Mouse (Mus musculus) right cerebral cortex, postnatal 4 days (tissue): Measurements from ENCODE around the gene Neu2.

Experiments used
- DNase-seq: peaks from one replicate; pipeline ENCODE4 v3.0.0-alpha.2; 2022

Gene Neu2

DNA sequence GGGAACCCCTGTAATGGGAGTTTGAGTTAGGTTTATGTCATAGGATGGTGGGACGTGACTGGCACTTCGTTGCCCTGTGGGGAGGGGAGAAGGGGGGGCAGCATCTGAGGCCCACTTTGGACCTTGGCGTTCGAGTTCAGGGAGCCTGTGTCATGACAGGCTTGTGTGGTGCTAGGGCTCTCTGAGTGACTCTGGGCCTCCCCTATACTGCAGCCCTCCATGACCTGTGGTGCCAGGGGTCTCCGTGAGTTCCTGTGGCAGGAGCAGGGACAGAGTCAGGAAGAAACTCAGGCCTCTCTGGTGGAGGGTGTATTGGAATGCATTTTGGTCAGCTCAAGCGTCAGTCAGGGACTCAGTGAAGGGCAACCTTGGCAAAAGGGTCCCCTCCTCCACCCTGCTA, 111.0 kb downstream of the Neu2 start:
- no peak for DNase-seq

DNA sequence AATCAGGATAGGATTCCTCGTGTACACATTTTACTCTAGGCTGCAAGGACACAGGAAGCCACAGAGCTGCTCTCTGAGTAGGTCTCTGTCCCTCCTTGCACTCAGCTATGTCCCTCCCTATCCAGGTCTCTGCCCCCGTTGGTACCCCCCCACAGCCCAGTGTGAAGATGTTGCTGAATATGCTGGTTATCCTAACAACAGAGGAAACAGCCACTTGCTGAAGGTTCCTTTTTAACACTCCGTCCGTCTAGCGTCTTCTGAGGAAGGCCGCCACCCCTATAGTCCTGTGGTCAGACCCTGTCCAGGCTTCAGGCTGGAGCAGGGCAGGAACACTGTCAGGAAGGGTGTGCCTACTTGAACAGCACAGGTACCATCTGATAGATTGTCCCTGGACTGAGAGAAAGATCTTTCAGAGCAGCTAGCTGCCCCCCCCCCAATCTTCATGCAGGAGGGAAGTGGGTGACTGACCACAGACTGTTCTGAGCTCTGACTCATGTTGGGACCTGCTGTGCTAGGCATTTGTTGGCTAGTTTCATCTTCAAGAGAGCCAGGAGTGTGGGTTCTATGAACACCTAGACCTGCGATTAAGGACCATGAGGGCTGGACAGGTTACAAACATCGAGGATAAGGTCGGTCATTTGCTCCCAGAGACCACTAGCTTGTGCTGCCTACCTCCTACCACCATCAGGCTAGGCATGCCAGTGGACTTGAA, 111.6 kb downstream of the Neu2 start:
- DNase-seq = no peak

DNA sequence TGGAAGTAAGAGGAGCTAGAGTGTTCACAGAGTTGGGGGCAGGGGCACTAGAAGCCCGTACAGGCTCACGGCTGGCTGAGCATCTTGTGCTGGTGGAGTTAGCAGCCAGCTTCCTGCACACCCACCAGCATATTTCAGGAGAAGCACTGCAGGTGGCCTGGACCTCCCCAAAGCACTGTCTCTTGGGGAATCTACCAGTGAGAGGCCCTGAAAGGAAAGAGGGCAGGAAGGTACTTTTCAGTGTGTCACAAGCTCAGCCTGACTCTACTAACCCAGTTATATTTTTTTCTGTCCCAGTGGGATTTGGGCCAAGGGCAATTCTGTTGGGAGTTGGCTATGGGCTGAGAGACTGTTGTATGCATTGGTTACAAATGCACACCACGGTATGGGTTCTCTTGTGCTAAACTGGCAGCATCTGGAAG, 112.2 kb downstream of the Neu2 start:
- no peak for DNase-seq

DNA sequence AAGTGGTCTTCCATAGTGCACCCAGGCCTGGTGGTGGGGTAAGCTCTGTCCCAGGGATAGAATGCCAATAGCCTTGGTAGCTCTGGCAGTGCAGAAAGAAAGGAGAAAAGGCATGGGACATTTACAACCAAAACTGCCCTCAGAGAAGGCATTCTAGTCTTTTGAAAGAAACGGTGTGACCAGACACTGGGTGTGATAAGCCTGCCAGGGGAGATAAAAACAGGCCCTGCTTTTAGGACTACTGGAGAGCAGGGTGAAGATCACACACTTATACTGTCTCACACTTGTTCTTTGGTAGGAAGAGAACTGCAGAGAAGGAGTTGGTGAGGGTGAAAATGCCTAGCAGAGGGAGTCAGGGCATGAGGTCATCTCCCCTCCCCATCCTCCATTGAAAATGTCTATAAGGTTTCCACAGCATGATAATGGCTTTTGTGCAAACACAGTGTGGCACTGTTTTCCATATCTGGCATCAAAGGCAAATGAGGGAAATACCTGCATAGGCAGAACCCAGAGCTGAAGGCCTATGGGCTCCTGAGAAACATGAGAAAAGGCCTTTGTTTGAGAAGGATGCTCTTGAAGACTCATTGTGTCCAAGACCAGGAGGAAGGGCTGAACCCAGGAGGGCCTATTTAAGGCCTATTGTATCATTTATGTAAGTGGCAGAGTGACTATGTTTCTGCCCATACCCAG, 114.4 kb downstream of the Neu2 start:
- no peak for DNase-seq

DNA sequence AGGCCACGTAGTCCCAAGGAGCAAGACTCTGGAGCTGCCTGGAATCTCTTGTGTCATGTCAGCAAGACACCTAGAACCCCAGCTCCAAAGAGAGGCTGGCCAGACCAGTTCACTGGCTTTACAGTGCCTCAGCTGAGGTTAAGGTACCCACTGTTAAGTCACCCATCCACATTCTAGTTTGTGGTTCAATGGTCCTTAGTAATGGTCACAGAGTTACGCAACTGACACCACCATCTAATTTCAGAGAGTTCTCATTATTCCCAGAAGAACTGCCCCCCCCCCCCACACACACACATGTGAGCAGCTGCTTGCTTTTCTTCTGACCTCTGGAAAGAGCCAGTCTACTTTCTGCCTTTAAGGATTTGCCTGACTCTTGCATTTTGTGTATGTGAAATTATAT, 115.1 kb downstream of the Neu2 start:
- no peak for DNase-seq

DNA sequence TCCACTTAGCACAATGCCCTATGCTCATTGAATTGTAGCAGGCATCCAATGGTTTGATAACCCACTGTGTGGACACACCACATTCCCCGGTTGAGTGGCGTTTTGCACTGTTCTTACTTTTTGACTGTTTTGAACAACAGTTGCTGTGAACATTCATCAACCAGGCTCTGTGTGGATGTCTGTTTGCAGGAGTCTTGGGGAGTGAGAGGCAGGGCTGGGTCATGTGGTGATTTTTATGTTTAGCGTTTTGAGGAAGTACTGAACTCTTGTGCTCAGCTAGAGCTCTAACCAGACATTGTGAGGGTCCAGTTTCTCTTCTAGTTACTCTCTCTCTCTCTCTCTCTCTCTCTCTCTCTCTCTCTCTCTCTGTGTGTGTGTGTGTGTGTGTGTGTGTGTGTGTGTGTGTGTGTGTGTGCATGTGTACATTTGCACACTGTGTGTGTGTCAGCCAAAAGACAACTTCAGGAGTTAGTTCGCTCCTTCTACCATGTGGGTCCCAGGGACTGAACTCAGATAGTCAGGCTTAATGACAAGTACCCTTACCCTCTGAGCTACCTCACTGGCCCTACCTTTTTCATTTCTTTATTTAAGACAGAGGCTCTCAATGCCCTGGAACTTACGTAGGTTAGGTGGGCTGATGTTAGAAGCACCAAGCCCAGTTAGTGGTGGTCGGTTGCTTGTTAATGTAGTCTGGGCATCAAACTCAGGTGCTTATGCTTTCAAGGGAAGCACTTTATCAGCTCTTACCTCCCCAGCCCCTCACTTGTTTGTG, 115.8 kb downstream of the Neu2 start:
- DNase-seq = no peak

DNA sequence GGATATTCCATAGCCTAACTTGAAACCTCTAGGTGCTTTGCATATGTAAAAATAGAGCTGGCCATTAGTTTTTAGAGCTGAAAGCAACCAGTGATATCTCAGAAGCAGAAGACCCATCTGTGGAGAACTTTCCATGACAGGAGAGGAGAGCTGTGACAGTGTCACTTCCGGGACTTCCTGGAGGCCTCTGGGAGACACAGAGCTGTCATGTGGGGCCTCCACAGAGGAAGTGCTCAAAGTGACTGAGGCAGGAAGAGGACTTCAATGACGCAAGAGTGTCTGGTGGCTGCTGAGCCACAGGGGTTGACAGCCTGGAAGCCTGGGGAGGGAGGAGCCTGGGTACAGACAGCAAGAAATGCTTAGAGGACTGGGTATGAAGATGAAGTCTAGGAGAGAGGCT, 116.7 kb downstream of the Neu2 start:
- no peak for DNase-seq

DNA sequence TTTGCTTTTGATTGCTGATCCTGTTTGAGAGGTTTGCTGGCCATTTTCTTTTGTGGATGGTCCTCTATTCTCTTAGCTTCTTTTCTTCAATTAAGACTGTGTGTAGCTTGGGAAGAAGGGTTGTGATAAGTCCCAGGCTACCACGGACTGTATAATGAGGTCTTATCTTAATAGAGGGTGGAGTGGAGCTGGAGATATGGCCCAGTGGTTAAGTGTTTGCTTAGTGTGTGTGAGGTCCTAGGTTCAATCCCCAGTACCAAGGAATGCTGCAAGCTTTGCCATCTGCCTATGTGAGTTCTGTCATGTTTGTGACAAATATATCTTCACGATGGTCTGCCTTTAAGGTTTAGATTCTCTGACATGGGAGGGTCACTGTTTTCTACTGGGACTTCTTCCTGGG, 118.4 kb downstream of the Neu2 start:
- no peak for DNase-seq

DNA sequence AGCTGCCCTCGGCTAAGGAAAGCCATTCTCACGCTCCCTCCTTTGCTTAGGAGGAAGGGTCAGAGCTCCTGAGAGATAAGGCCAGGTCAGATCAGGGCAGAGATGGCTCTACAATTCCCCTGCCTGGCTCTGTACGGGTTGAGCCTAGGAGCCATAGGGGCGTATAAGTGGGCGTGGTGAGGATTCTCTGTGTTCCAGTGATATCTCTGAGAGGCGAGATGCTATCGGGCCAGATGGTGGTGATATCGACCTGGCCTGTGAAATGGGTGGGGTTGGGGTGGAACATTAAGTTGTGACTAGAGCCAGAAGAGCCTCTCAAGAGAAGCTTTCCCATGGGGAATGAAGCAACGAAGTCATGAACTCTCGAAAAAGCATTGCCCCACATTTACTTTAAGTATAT, 121.9 kb downstream of the Neu2 start:
- no peak for DNase-seq

DNA sequence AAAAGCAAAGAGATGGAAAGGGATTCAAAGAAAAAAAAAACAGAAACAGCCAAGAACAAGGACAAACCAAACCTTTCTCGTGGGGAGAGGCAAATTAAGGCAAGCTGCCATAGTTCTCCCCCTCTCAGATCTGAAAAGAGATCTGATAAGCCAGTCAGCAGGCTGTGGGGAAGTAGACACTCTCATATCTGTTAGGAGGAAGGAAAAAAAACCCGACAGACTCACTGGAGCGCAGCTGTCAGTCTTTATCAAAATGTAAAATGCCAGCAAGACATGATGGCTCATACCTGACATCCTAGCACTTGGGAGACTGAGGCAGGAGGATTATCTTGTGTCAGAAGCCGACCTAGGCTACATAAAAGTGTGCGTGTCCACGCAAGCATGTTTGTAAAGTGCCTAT, 122.5 kb downstream of the Neu2 start:
- DNase-seq = no peak

DNA sequence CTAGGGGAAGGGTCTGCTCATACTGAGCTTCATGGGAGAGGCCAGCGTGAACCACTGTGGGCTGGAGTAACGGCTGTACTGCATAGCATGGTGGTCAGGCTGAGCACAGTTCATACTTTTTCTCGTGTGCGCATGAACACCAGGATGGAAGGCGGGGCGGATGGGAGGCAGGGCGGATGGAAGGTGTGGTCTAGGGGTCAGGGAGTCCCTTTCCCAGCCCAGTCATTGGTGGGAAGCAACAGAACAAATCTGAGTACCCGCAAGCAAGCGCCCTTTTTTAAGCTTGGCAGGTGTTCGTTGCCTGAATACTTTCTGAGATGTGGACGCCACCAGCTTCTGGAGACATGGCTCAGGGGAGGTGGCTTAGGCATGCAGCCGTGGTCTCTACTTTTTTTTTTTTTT, 127.0 kb downstream of the Neu2 start:
- DNase-seq = no peak

DNA sequence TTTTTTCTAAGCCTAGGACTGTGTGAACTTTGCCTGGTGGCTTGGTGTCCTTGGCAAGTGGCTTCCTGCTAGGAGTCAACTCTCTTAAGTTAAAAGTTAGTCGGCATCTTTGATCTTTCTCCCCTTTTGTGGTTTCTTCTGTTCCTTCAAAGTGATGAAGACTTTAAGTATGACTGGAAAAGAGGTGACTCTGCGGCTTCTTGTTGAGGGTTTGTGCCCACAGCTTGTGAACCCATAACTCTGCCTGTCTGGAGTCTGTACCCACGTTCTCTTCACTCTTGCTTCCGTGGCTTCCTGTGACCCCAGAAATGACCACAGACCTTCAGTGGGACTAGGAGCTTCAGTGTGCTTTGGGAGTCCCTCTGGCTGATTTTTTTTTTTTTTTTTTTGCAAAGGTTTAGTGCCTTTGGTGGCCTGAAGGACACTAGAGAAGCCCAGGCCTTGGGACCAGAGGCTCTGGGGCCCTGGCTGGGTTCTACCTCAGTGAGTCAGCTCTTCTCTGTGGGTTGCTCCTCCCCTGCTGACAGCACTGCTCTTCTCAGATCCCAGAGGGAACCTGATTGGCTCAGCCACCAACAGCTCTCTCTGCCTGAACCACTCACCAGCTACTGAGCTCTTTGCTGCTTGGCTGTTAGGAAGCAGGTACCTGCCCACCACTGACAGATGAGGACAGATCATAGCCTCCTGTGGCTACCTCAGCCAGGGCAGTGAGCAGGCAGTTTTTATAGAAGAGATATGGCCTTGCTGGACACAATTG, 127.6 kb downstream of the Neu2 start:
- DNase-seq = no peak

DNA sequence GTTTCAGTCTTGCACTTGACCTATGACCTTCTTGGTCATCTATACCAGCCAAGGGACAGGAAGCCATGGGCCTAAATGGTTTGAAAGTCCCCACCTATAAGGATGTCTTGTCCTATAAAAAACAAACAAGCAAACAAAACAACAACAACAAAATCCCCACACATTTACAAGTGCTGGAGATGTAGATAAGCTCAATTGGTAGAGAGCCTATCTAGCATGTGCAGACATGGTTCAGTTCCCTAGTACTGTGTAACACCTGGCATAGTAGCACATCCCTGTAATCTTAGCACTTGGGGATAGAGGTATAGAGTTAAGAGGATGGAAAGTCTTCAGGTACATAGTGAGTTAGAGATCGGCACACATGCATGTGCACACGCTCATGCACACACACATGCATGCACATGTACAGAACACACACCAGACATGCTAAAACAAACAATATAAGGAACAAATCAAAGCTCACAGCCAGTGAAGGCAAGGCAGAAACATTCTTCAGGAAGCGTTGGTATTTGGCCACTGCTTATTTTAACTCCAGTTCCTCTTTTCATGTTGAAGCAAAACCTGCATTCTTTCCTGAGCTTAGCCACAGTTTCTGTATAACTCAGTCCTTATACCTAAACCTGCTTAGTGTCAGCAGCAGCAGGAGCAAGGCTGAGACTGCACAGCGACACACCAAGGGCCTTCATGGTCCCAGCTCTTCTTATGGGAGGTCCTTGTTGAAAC, 128.3 kb downstream of the Neu2 start:
- DNase-seq = no peak

DNA sequence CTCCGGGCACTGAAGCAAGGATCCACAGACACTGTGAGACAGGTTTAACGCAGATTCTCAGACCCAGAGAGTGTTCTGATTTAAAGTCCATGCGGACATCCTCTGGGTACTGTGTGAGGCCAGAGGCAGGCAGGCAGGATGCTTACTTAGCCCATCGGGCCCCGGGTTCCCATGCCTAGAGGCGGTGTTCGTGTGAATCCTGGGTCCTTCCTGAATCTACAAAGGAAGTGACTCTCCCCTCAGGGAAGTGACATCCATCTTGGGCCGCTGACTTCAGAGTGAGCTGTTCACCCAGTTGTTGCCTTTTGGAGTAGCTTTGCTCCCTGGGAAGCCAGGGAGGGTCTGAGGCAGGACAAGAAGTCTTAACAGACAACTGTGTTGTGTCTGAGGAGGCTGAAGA, 130.0 kb downstream of the Neu2 start:
- no peak for DNase-seq

DNA sequence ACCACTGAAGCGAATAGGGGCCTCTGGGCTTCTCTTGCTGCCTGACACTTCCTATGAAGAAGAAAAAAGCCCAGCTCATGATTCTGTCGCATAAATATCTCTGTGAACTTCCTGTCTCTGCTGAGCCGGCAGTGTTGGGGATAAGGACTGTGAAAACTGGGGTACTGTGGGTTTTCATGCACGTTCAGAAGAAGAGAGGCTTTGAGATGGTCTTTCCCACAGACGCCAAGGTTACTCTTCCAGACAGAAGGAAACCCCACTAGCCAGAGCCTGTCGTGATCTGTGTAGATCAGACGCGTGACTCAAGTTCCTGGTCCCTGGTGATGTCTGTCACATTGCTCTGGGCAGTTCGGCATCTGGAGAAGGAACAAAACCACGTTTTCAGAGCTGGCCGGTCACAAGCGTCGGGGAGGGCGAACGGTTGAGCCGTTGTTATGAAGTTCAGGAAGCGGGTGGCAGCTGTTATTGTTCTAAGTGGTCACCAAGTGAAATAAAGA, 130.5 kb downstream of the Neu2 start:
- no peak for DNase-seq

DNA sequence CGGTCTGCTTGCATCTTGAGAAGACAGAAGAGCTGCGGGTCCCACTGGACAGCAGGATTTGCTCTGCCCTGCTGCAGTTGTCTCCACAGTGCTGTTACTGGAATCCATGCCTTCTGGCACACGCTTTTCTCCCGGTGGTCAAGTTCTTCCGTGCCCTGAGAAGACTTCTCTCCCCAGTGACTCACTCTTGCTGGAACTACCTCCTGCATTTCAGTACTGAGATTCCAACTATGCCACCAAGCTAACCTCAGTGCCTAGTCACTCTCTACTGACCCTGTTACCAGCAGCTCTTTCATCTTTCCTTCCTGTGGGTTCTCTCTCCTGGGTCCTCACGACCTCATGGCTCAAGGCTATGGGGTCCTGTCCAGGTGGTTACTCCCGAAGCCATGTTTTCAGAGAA, 133.3 kb downstream of the Neu2 start:
- DNase-seq = no peak

DNA sequence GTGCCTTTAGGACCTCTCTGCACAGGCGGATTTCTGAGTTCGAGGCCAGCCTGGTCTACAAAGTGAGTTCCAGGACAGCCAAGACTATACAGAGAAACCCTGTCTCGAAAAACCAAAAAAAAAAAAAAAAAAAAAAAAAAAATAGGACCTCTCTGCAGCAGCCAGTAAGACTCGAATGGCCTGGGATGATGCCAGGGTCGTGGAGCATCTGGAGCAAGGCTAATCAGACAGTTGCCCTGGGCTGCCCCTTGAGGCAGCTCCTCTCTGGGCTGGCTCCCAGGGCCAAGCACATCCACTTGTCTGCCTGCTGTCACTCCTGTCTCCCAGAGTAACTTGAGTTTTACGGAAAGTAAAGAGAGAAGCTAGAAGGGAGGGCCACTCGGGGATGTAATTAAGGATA, 135.4 kb downstream of the Neu2 start:
- DNase-seq = peak; percentile 30

DNA sequence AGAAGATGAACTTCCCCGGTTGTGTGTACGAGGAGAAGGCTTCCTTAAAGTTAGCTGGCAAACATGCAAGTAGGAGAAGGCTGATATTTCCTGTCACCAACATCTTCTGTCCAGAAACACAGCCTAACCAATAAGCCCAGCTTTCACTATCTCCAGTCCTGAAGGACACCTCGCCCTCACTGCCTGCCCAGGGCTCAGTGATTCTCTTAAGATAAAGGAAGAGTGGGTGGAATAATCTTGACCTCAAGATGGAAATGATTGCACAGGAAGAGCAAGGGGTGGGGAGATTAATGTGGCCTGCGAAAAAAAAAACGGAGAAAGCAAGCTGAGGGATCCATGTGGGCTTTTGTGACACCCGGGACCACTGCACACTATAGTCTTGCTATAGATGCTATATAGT, 136.1 kb downstream of the Neu2 start:
- no peak for DNase-seq
